Mouse (Mus musculus) heart, postnatal 14 days (tissue): Measurements from ENCODE around the gene Ppwd1. TPM values are rescaled to one million over a fixed set of nuclear protein-coding genes. Genes with fewer than 3 reads are reported as not detected.
A peak's percentile ranks its signal among the peaks of the same experiment; 100 is the strongest.
"Not testable (repeated sequence)": the region's sequence is repeated elsewhere in the genome, so short reads cannot be mapped to it uniquely, and the experiment has no call there.

Source experiments
- DNase-seq, 2 experiments: peaks; one replicate each; pipeline ENCODE4 v3.0.0; 2021 to 2022
- intact Hi-C: fragments of 180-260 bp; cut with DNase I; formaldehyde crosslinking; loops from one replicate; pipeline ENCODE4 v1.15.1; 2025
- long read RNA-seq, 2 experiments: library from polyadenylated mRNA; stranded (forward); transcript quantifications; one replicate each; pipeline ENCODE4 v2.0.0; 2021
- total RNA-seq, 2 experiments: library from RNA; stranded (reverse); gene quantifications; 2 replicates each; pipeline ENCODE4 v1.2.3; 2021

Ppwd1 gene
- 1 to 10 TPM; 8.4 TPM for total RNA-seq
- long read RNA-seq, experiment 1, transcript Ppwd1-201 (11 exons, 2,342 nt) = major isoform, 11 of 15 reads
- long read RNA-seq, experiment 1, partial matches to known transcripts = 1 of 15 reads
- long read RNA-seq, experiment 1, other reads (novel, unspliced or antisense) = 3 of 15 reads
- long read RNA-seq, experiment 2, transcript Ppwd1-201 (11 exons, 2,342 nt) = major isoform, 5 of 6 reads
- long read RNA-seq, experiment 2, partial matches to known transcripts = 1 of 6 reads
- long read RNA-seq, experiment 2, other reads (novel, unspliced or antisense) = 0 of 6 reads

- peak; percentile 96 to 98 for DNase-seq
- intact Hi-C loops = loop anchor here (5.0 kb wide), 1 partner anchor 51 kb away; the partner anchor contains the start of genes Trappc13 and Trim23
Observed at GRCm38 (mm10) chr13:104228384-104229066, at the start of gene Ppwd1, which contains the start of gene Cenpk. Ppwd1 (minus strand) TSS chr13:104228843. Cenpk (plus strand) TSS chr13:104228611.

GRCm38 (mm10) chr13:104258997-104259396, 30.4 kb upstream of the Ppwd1 start:
- intact Hi-C loops = no loop called here
- DNase-seq = no peak

GRCm38 (mm10) chr13:104229181-104229580, 538 bp upstream of the Ppwd1 start:
- intact Hi-C loops = loop anchor here (5.0 kb wide), 1 partner anchor 52 kb away; the partner anchor contains the start of genes Trappc13 and Trim23
- no peak for DNase-seq

- intact Hi-C loops = loop anchor here (5.0 kb wide), 1 partner anchor 50 kb away; the partner anchor contains the start of genes Trappc13 and Trim23
- DNase-seq = no peak
Observed at GRCm38 (mm10) chr13:104227478-104227877, 1.2 kb downstream of the Ppwd1 start.

GRCm38 (mm10) chr13:104204313-104204712, 24.3 kb downstream of the Ppwd1 start:
- intact Hi-C loops = no loop called here
- DNase-seq = no peak

- intact Hi-C loops, DNase-seq: not testable (repeated sequence)
Observed at GRCm38 (mm10) chr13:104195891-104196290, 32.8 kb downstream of the Ppwd1 start.

GRCm38 (mm10) chr13:104187357-104187756, 41.3 kb downstream of the Ppwd1 start:
- no peak for DNase-seq
- intact Hi-C loops = no loop called here

- no peak for DNase-seq
- intact Hi-C loops = loop anchor here (5.0 kb wide), 1 partner anchor 48 kb away; the partner anchor contains the start of genes Cenpk and Ppwd1
Observed at GRCm38 (mm10) chr13:104179176-104179888, 49.3 kb downstream of the Ppwd1 start.

GRCm38 (mm10) chr13:104178650-104179121, 50.0 kb downstream of the Ppwd1 start, which contains the start of gene Trim23:
Trim23 (plus strand) TSS chr13:104178797.
- peak; percentile 97 to 98 for DNase-seq
- intact Hi-C loops = loop anchor here (5.0 kb wide), 1 partner anchor 49 kb away; the partner anchor contains the start of genes Cenpk and Ppwd1

GRCm38 (mm10) chr13:104177796-104178649, 50.6 kb downstream of the Ppwd1 start, which contains the start of gene Trappc13:
Trappc13 (minus strand) TSS chr13:104178469.
- intact Hi-C loops = loop anchor here (5.0 kb wide), 1 partner anchor 49 kb away; the partner anchor contains the start of genes Cenpk and Ppwd1
- peak in 1 of 2 experiments; percentile 79 for DNase-seq

GRCm38 (mm10) chr13:104176874-104177273, 51.8 kb downstream of the Ppwd1 start:
- intact Hi-C loops = loop anchor here (5.0 kb wide), 1 partner anchor 50 kb away; the partner anchor contains the start of genes Cenpk and Ppwd1

GRCm38 (mm10) chr13:104172498-104172897, 56.1 kb downstream of the Ppwd1 start:
- DNase-seq = no peak
- intact Hi-C loops = no loop called here

More at GRCm38 (mm10) chr13:104176874-104177273, 51.8 kb downstream of the Ppwd1 start:
- no peak for DNase-seq

- intact Hi-C loops = no loop called here
- DNase-seq = no peak
Observed at GRCm38 (mm10) chr13:104171711-104172110, 56.9 kb downstream of the Ppwd1 start.

GRCm38 (mm10) chr13:104155686-104156085, 73.0 kb downstream of the Ppwd1 start:
- DNase-seq = no peak
- intact Hi-C loops = no loop called here

Other genes starting within 250 kb of the Ppwd1 start
- gene Nln, start 119.2 kb downstream of the Ppwd1 start, total RNA-seq = 10 to 100 TPM; 13.9 to 14.9 TPM
- gene Sgtb, start 119.1 kb downstream of the Ppwd1 start, total RNA-seq = 1 to 10 TPM; 1.4 to 1.5 TPM
- gene Trappc13, start 50.4 kb downstream of the Ppwd1 start, total RNA-seq = 10 to 100 TPM; 32.9 to 36.9 TPM
- 10 to 100 TPM; 18.8 to 20.6 TPM for gene Trim23, start 50.0 kb downstream of the Ppwd1 start, total RNA-seq
- gene Cenpk, start 232 bp downstream of the Ppwd1 start, total RNA-seq = 1 to 10 TPM; 1.4 to 1.9 TPM
- 1 to 10 TPM; 5.4 to 6.2 TPM for gene Adamts6, start 59.0 kb upstream of the Ppwd1 start, total RNA-seq